Mouse (Mus musculus) stomach, embryonic 16.5 days (tissue): ENCODE results near the gene Mst1r. TPM values are rescaled to one million over a fixed set of nuclear protein-coding genes. Genes with fewer than 3 reads are reported as not detected.

Experiments used
- ATAC-seq: fragments of 200-750 bp; cut with Nextera tagmentation; 2 replicates; pipeline ENCODE4 v1.8.0; 2017; ENCODE audit warnings: moderate number of reproducible peaks, moderate TSS enrichment; ENCODE audit not compliant: insufficient read depth, low FRiP score
- H3K27ac ChIP-seq: fragments of 300-500 bp; sonication (generic); 2 replicates; pipeline ENCODE4 v1.5.1; 2014; ENCODE audit warnings: low read length
- H3K27me3 ChIP-seq: fragments of 300-500 bp; sonication (generic); 2 replicates; pipeline ENCODE4 v1.6.1; 2014; ENCODE audit warnings: low read length, control low read depth, mixed read lengths; ENCODE audit not compliant: control insufficient read depth, insufficient read depth
- H3K36me3 ChIP-seq: fragments of 300-500 bp; sonication (generic); 2 replicates; pipeline ENCODE4 v1.6.1; 2014; ENCODE audit warnings: low read length; ENCODE audit not compliant: control insufficient read depth, insufficient read depth
- H3K4me1 ChIP-seq: fragments of 300-500 bp; sonication (generic); 2 replicates; pipeline ENCODE4 v1.6.1; 2014; ENCODE audit warnings: low read length, control low read depth, mixed read lengths; ENCODE audit not compliant: control insufficient read depth, insufficient read depth
- H3K4me2 ChIP-seq: fragments of 300-500 bp; sonication (generic); 2 replicates; pipeline ENCODE4 v1.6.1; 2014; ENCODE audit warnings: low read depth, low read length, mixed read lengths
- H3K4me3 ChIP-seq: fragments of 300-500 bp; sonication (generic); replicated peaks from 2 replicates; pipeline ENCODE4 v1.5.1; 2014; ENCODE audit warnings: mild to moderate bottlenecking, low read length
- H3K9ac ChIP-seq: fragments of 300-500 bp; sonication (generic); 2 replicates; pipeline ENCODE4 v1.6.1; 2014; ENCODE audit warnings: low read length
- H3K9me3 ChIP-seq: fragments of 300-500 bp; sonication (generic); replicated peaks from 2 replicates; pipeline ENCODE4 v1.6.1; 2016; ENCODE audit warnings: low read length, control low read depth; ENCODE audit not compliant: control insufficient read depth
- WGBS: fragments of 180-500 bp; shearing (Covaris S2); extraction: QIAGEN DNeasy Blood & Tissue Kit; methylation state at CpG from one replicate; pipeline ENCODE4 v1.1.7; 2014; 5-methylcytosine and 5-hydroxymethylcytosine counted together
- polyA plus RNA-seq: library from polyadenylated mRNA; unstranded; fragments of >200 nt; fragmentation: Nextera tagmentation; extraction: Ambion mirVana; gene quantifications from 2 replicates; pipeline ENCODE4 v1.2.1, GENCODE M21; 2015

Gene Mst1r
- polyA plus RNA-seq, 1 experiment from 2014 or later, result 15.8 TPM

- ATAC-seq, result 0 out of 2 replicates have a peak, but pooled peaks have one; percentile 26
- H3K36me3 ChIP-seq, result no peaks in the 10 kb centered on the region
- no peak overlapping the region for H3K27ac ChIP-seq
- H3K4me3 ChIP-seq, result peak overlapping the region; percentile 50
- WGBS, result 1% methylated on average over 41 of the region's 41 CpGs
- H3K27me3 ChIP-seq, result peaks cover 12% of the 10 kb centered on the region; the same call in 1 of the 2 replicates
- no peaks in the 10 kb centered on the region for H3K9me3 ChIP-seq
- H3K4me1 ChIP-seq, result peaks cover 11% of the 10 kb centered on the region; the same call in 1 of the 2 replicates
- H3K9ac ChIP-seq, result peak overlapping the region; percentile 61
- H3K4me2 ChIP-seq, result peak overlapping the region; percentile 94
Observed at GRCm38 (mm10) chr9:107935790-107936214, 29.1 kb downstream of the Mst1r start.

- no peak overlapping the region for H3K27ac ChIP-seq
- H3K4me2 ChIP-seq, result peak overlapping the region; percentile 94
- no peaks in the 10 kb centered on the region for H3K36me3 ChIP-seq
- H3K9me3 ChIP-seq, result no peaks in the 10 kb centered on the region
- 5% methylated on average over 29 of the region's 29 CpGs for WGBS
- peaks cover 12% of the 10 kb centered on the region; the same call in 1 of the 2 replicates for H3K27me3 ChIP-seq
- H3K4me3 ChIP-seq, result peak overlapping the region; percentile 50
- peaks cover 11% of the 10 kb centered on the region; the same call in 1 of the 2 replicates for H3K4me1 ChIP-seq
- ATAC-seq, result 0 out of 2 replicates have a peak, but pooled peaks have one; percentile 34
- H3K9ac ChIP-seq, result peak overlapping the region; percentile 61
Observed at GRCm38 (mm10) chr9:107936215-107936822, 29.6 kb downstream of the Mst1r start.

- no peak for ATAC-seq
- peak overlapping the region; percentile 94 for H3K4me2 ChIP-seq
- 24% methylated on average over 3 of the region's 3 CpGs for WGBS
- no peak overlapping the region for H3K27ac ChIP-seq
- peaks cover 12% of the 10 kb centered on the region; the same call in 1 of the 2 replicates for H3K27me3 ChIP-seq
- H3K36me3 ChIP-seq, result no peaks in the 10 kb centered on the region
- H3K4me3 ChIP-seq, result no peak overlapping the region
- H3K9ac ChIP-seq, result no peak overlapping the region
- H3K4me1 ChIP-seq, result peaks cover 11% of the 10 kb centered on the region; the same call in 1 of the 2 replicates
- H3K9me3 ChIP-seq, result no peaks in the 10 kb centered on the region
Observed at GRCm38 (mm10) chr9:107936831-107937230, 30.2 kb downstream of the Mst1r start.

GRCm38 (mm10) chr9:107947241-107948194 lies 40.8 kb downstream of the Mst1r start:
- ATAC-seq, result no peak
- H3K4me1 ChIP-seq, result peaks cover 8% of the 10 kb centered on the region; the same call in 1 of the 2 replicates

GRCm38 (mm10) chr9:107949184-107949921 lies 42.7 kb downstream of the Mst1r start:
- H3K27me3 ChIP-seq, result no peaks in the 10 kb centered on the region
- no peaks in the 10 kb centered on the region for H3K36me3 ChIP-seq
- no peak overlapping the region for H3K4me3 ChIP-seq
- H3K4me1 ChIP-seq, result peaks cover 8% of the 10 kb centered on the region; the same call in 1 of the 2 replicates
- WGBS, result 76% methylated on average over 13 of the region's 13 CpGs
- H3K27ac ChIP-seq, result no peak overlapping the region
- ATAC-seq, result no peak
- no peak overlapping the region for H3K9ac ChIP-seq
- no peaks in the 10 kb centered on the region for H3K9me3 ChIP-seq
- no peak overlapping the region for H3K4me2 ChIP-seq

More at GRCm38 (mm10) chr9:107947241-107948194, 40.8 kb downstream of the Mst1r start:
- Histone ChIP-seq H3K27ac (no peak overlapping the region), H3K4me2 (no peak overlapping the region), H3K36me3 (no peaks in the 10 kb centered on the region), H3K27me3 (no peaks in the 10 kb centered on the region), H3K4me3 (no peak overlapping the region), H3K9me3 (no peaks in the 10 kb centered on the region), H3K9ac (no peak overlapping the region)
- WGBS, result 87% methylated on average over 31 of the region's 31 CpGs

GRCm38 (mm10) chr9:107949922-107950235 lies 43.2 kb downstream of the Mst1r start, which contains the start of gene Traip:
Traip (plus strand) TSS chr9:107950136.
- no peaks in the 10 kb centered on the region for H3K9me3 ChIP-seq
- H3K27me3 ChIP-seq, result no peaks in the 10 kb centered on the region
- H3K27ac ChIP-seq, result peak within 1 kb of the TSS; percentile 58
- H3K36me3 ChIP-seq, result no peaks in the 10 kb centered on the region
- no peak for ATAC-seq
- WGBS, result 87% methylated on average over 10 of the region's 10 CpGs
- peak within 1 kb of the TSS; percentile 63 for H3K4me3 ChIP-seq
- H3K9ac ChIP-seq, result peak within 1 kb of the TSS; percentile 73
- peaks cover 8% of the 10 kb centered on the region; the same call in 1 of the 2 replicates for H3K4me1 ChIP-seq
- peak within 1 kb of the TSS; percentile 91 for H3K4me2 ChIP-seq

GRCm38 (mm10) chr9:107950460-107951355 lies 44.0 kb downstream of the Mst1r start:
- Histone ChIP-seq H3K27me3 (no peaks in the 10 kb centered on the region), H3K27ac (peak overlapping the region; percentile 58), H3K36me3 (no peaks in the 10 kb centered on the region), H3K9me3 (no peaks in the 10 kb centered on the region), H3K4me2 (peak overlapping the region; percentile 91), H3K4me3 (peak overlapping the region; percentile 63), H3K9ac (peak overlapping the region; percentile 73), H3K4me1 (peaks cover 8% of the 10 kb centered on the region; the same call in 1 of the 2 replicates)
- 14% methylated on average over 45 of the region's 45 CpGs for whole genome bisulfite sequencing
- ATAC-seq, result peak; percentile 93
